Mouse (Mus musculus) frontal cortex, postnatal 25 days (tissue): Measurements from ENCODE around the gene Gins2.

ENCODE experiments used
- DNase-seq, 2 experiments: peaks; one replicate each; pipeline ENCODE4 v3.0.0; 2022; ENCODE audit warnings: low spot score in 2 of 2

Gins2 gene

GRCm38 (mm10) chr8:120588908-120589771, at the start of gene Gins2:
Gins2 (minus strand) TSS chr8:120589304.
- DNase-seq, result peak; percentile 96 to 99

GRCm38 (mm10) chr8:120634329-120634839, 45.3 kb upstream of the Gins2 start:
- DNase-seq, result peak in 1 of 2 experiments; percentile 10

GRCm38 (mm10) chr8:120633665-120634271, 44.7 kb upstream of the Gins2 start:
- no peak for DNase-seq

GRCm38 (mm10) chr8:120632969-120633664, 44.0 kb upstream of the Gins2 start:
- no peak for DNase-seq

GRCm38 (mm10) chr8:120631441-120632375, 42.6 kb upstream of the Gins2 start:
- DNase-seq, result no peak

GRCm38 (mm10) chr8:120630848-120631247, 41.7 kb upstream of the Gins2 start:
- no peak for DNase-seq

- DNase-seq, result no peak
These were observed 40.9 kb upstream of the Gins2 start for GRCm38 (mm10) chr8:120630031-120630430.

GRCm38 (mm10) chr8:120627298-120627697, 38.2 kb upstream of the Gins2 start:
- DNase-seq, result no peak

GRCm38 (mm10) chr8:120626461-120626860, 37.4 kb upstream of the Gins2 start:
- no peak for DNase-seq

GRCm38 (mm10) chr8:120623608-120624007, 34.5 kb upstream of the Gins2 start:
- DNase-seq, result no peak

GRCm38 (mm10) chr8:120622161-120622560, 33.1 kb upstream of the Gins2 start:
- DNase-seq, result no peak

GRCm38 (mm10) chr8:120620441-120620840, 31.3 kb upstream of the Gins2 start:
- no peak for DNase-seq

GRCm38 (mm10) chr8:120619235-120620180, 30.4 kb upstream of the Gins2 start:
- no peak for DNase-seq

- peak; percentile 51 to 72 for DNase-seq
These were observed 29.0 kb upstream of the Gins2 start for GRCm38 (mm10) chr8:120618110-120618509.

- DNase-seq, result no peak
These were observed 27.8 kb upstream of the Gins2 start for GRCm38 (mm10) chr8:120616663-120617626.

- no peak for DNase-seq
These were observed 25.4 kb upstream of the Gins2 start for GRCm38 (mm10) chr8:120614491-120614890.

- no peak for DNase-seq
These were observed 21.7 kb upstream of the Gins2 start for GRCm38 (mm10) chr8:120610824-120611223.

GRCm38 (mm10) chr8:120607885-120608284, 18.8 kb upstream of the Gins2 start:
- DNase-seq, result peak; percentile 81 to 86

GRCm38 (mm10) chr8:120607460-120607859, 18.4 kb upstream of the Gins2 start:
- DNase-seq, result no peak
